Mouse (Mus musculus) gastrocnemius, adult 2 months (tissue): ENCODE measurements around the gene Cacna1c. TPM values are rescaled to one million over a fixed set of nuclear protein-coding genes. Genes with fewer than 3 reads are reported as not detected.
"Not testable (repeated sequence)": the region's sequence is repeated elsewhere in the genome, so short reads cannot be mapped to it uniquely, and the experiment has no call there.

Experiments used
- DNase-seq: peaks from one replicate; pipeline ENCODE4 v3.0.0; 2022
- H3K27ac ChIP-seq: fragments of 200-600 bp; 2 replicates; pipeline ENCODE4 v1.8.1; 2022; ENCODE audit warnings: mild to moderate bottlenecking
- H3K4me3 ChIP-seq: fragments of 200-600 bp; 2 replicates; pipeline ENCODE4 v1.8.1; 2022; ENCODE audit warnings: mild to moderate bottlenecking, moderate library complexity
- CTCF ChIP-seq: fragments of 200-600 bp; IDR thresholded peaks from 2 replicates; pipeline ENCODE4 v1.8.1; 2022; ENCODE audit warnings: antibody characterized with exemption, mild to moderate bottlenecking, moderate library complexity
- intact Hi-C: fragments of 180-260 bp; cut with DNase I; formaldehyde crosslinking; loops from one replicate; pipeline ENCODE4 v1.15.1; 2025
- total RNA-seq, 2 experiments: library from RNA; stranded (reverse); gene quantifications; 2 replicates each; pipeline ENCODE4 v1.2.3; 2021

Gene Cacna1c
- total RNA-seq, 2 experiments from 2014 or later, result 1.7 to 1.9 TPM

DNA sequence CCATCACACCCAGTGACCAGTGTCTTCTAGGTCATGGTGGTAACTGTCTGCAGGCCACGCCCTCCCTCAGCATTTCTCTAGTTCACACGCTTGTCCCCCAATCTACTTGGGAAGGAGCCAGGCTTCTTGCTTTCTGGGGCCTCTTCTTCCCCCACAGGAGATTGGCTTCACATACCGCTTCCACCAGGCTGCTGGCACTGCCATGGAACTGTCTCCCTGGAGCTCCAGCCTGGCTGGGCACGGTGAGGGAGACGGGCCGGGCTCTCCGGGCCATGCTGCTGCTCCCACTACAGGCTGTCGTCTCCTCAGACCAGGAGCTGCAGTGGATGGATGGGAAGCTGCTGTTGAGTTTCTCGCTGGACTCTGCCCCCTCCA lies 600.5 kb downstream of the Cacna1c start:
- no peak for TF ChIP-seq CTCF
- DNase-seq, result no peak
- intact Hi-C loops, result no loop called here
- no peak overlapping the region for H3K27ac ChIP-seq
- no peak overlapping the region for H3K4me3 ChIP-seq

DNA sequence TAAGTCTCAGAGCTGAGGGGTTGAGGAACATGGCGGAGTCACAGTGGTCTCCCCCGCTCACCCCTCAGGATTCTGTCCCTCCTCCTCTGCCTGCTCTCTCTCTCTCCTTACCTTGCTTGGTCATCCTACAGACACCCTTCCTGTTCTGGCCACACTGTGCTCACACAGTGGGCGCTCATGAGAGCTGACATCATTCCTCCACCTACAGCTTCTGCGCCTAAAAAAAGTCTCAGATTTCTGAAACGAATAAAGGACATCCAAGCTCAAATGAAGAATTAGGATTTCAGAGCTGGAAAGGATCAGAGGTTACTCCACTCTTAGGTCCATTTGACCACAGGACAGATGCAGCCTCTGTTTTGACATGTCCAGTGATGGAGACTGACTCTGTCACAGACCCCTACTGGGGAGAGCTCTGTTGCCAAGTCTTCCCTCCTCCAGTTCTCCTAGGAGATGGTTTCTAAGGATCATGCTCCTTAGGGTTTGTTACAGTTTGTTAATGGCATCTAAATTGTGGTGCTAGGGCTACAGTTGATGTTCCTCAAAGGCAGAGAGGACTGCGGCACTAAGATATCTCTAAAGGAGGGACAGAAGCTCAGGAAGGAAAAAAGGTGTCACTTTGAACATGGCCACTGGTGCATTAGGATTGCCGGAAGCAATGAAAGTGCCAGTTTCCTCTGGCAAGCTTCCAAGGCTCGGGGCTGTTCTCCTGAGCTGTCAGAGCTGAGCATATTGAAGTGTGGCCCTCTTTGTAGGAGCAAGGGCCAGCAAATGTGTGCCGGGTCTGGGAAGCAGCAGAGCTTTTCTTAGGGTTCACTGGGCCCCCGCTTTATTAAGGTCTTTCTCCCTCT lies 601.2 kb downstream of the Cacna1c start:
- Histone ChIP-seq H3K4me3 (no peak overlapping the region), H3K27ac (no peak overlapping the region)
- DNase-seq, result no peak
- intact Hi-C loops, result no loop called here
- no peak for TF ChIP-seq CTCF

DNA sequence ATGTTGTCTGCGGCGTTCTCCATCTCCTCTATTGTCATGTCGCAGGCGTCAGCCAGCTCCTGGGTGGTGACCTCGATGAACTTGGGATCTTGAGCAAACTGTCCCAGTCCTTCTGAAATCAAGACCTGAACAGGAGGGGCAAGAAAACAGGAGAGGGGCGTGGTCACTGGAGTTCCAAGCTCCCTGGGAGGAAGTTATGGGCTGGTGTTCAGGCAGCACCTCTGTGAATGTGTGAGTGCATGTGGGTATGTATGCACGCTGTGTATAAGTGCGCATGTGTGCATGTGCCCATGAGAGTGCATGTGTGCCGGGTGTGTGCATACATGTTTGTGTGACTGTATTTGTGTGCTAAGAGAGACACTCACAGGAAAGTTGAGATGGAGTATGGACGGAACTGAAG lies 602.1 kb downstream of the Cacna1c start:
- no peak for DNase-seq
- Histone ChIP-seq H3K27ac (no peak overlapping the region), H3K4me3 (peak overlapping the region; percentile 71)
- intact Hi-C loops, result no loop called here
- no peak; the same call in 1 of the 2 replicates for TF ChIP-seq CTCF

DNA sequence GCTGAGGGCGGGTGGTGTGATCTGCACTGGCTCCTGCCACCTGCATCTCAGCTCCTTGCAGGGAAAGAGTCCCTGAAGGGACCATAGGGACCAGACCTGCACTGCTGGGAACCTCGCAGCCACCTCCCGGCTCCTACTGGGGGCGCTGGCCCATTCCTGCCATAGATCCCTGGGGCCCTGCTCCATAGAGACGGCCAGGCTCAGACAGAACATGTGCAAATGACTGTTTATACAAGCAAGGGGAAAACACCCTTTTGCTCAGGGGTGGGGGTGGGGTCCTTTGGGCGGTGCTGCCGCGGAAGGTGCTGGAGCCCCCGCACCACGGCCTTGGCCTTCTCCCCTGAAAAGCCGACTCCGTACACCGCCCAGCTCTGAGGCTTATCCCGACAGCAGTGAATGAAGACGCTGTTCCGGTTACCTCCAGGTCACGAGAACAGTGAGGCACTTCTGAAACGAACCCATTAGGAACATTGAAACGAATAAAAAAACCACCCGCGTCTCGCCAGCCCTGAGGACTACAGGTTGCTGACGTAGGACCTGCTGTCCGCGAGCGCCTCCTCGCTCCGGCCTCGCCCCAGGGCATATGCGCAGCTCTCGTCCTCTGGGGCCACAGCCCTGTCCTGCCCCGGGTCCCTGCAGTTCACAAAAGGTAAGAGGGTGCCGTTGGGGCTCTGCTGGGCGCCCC lies 602.7 kb downstream of the Cacna1c start:
- Histone ChIP-seq H3K27ac (peak overlapping the region; percentile 49), H3K4me3 (peak overlapping the region; percentile 71)
- DNase-seq, result peak; percentile 56
- peak; percentile 37 for TF ChIP-seq CTCF
- intact Hi-C loops, result no loop called here

DNA sequence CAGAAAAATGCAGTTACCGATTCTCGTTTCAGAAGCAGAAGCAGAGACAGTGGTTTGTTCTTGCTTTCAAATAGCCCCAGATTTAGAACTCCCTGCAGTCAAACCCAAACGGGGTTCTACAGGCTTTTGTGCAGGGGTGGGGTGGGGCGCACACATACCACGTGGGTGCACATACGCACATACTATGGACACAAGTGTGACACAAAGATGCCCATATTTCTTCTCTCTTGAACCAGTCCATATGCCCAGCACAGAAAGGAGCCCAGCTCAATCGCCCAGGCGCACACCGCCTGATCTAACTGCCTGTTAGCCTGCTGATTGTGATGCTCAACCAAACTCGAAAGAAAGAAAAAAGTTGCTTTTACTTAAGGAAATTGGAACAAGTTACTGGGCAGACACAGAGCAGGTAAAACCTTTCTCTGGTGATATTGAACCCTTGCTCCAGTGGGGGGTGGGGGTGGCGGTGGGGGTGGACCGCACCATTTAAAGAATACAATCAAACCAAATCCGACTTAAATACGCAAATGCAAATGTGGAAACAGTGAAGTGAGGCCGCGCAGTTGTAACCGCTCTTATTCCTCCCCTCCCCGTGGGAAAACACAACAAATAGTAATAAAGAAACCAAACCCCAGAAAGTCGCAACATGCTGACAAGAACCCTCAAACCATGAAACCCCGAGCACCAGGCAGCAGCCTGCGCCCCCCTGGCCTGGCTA lies 603.4 kb downstream of the Cacna1c start:
- H3K4me3 ChIP-seq, result peak overlapping the region; percentile 71
- intact Hi-C loops, result no loop called here
- no peak for TF ChIP-seq CTCF
- no peak for DNase-seq
- no peak overlapping the region for H3K27ac ChIP-seq

DNA sequence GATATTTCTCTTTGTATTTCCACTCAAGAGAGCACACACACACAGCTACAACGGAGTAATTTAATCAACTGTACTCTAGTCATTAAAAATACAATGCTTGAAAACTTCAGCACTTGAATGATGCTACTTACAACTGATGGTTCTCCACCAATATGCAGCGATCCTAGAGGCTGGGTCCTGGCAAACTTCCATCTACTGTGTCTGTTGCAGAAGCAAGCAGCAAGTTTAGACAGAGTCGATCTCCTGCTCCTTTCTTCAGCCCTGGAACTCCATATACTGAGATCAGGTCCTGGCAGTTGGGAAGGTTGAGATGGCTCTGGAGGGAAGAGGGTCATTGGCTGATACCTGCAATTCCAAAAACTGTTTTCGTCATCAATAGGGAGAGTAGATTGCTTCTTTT lies 617.5 kb downstream of the Cacna1c start:
- DNase-seq, H3K27ac ChIP-seq, intact Hi-C loops, H3K4me3 ChIP-seq: not testable (repeated sequence)

DNA sequence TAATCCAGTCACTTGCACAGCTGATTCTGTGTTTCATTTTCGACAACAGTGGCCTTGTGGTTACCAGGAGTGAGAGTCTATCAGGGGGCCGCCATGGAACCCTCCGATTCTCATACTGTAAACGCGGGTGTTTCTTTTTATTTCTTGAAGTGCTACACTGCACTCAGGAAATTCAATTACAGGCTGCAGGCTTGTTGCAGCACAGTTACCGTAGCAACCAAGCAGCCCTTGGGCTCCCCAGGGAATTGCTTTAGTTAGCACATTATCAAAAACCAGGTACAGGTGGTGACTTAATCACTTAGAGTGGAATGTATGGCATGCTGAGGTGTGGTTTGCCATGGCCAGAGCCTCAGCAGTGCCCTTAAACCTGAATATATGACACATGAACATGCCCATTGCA lies 621.9 kb downstream of the Cacna1c start:
- no peak for DNase-seq
- no peak overlapping the region for H3K4me3 ChIP-seq
- intact Hi-C loops, result no loop called here
- no peak for TF ChIP-seq CTCF
- H3K27ac ChIP-seq, result no peak overlapping the region

DNA sequence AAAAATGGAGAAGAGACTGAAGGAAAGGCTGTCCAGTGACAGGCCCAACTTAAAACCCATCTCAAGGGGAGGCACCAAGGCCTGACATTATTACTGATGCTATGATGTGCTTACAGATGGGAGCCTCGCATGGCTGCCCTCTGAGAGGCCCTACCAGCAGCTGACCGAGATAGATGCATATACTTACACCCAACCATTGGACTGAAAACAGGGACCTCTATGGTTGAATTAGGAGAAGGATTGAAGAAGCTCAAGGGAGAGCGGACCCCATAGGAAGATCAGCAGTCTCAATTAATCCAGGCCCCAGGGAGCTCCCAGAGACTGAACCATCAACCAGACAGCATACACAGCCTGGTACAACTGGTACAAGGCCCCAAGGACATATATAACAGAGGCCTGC lies 628.4 kb downstream of the Cacna1c start:
- no peak for TF ChIP-seq CTCF
- Histone ChIP-seq H3K27ac (no peak overlapping the region), H3K4me3 (no peak overlapping the region)
- DNase-seq, result no peak
- intact Hi-C loops, result no loop called here

DNA sequence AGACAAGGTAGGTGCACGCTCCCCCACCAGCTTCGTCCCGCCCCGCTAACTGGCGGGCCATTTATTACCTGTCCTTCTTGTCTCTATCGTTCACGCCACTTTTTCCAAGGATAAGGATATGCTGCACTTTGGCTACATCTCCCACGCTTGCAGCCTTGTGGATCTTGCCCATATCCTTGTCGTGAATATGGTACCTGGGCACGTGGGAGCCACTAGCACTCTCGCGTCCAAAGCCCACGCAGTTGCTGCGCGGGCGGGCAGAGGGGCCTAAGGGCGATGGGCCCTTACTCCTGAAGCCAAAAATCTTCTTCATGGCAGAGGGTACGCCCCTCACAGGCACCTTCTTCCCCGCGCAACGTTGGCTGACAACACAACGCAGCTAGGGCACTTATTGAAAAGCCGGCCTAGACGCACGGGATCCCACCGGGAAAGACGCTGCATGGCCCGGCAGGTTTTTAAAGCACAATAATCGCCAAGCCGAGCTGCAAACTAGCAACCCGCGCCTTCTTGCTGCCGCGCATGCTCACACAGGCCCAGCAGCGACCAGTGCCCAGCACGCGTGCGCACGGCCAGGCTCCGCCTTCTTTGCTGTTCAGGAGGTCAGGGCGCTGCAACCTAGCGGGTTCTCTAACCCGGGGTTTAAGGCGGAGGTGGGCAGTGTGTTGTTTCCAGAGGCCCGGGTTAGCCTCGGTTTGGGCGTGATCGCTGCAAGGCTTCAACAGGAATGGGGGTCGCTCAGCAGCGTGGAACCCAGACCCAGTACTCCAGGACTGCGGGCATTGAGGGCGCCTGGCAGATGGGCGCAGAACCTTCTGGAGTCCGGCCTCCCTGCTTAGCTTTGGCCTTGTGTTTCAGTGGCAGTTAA lies 634.2 kb downstream of the Cacna1c start, which contains the start of gene Ankrd26:
TSS of gene Ankrd26 (minus strand) at position 482 of the 865 bp plus-strand sequence.
- H3K4me3 ChIP-seq, result peak within 1 kb of the TSS; percentile 84
- H3K27ac ChIP-seq, result peak within 1 kb of the TSS; percentile 89
- peak; percentile 96 for DNase-seq
- TF ChIP-seq CTCF, result no peak
- intact Hi-C loops, result loop anchor here (5.0 kb wide), 1 partner anchor 1930 kb away; no protein-coding TSS in a partner anchor

DNA sequence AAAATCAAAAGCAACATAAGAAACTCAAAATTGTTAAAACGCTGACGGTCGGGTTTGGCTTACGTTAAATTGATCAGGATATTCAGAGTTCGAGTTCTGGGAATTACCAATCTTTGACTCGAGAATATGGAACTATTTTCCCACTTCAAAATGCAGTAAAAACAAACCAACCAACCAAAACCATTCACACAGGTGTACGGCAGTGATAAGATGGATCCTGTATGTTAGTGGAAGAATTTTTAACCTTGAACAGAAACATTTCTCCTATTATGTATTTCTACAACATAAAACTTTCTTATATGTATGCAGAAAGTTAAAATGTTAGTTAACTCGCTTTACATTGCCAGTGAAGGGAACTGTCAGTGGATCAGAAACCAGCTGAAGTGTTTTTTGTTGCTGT lies 635.0 kb downstream of the Cacna1c start:
- Histone ChIP-seq H3K4me3 (peak overlapping the region; percentile 84), H3K27ac (peak overlapping the region; percentile 89; the same call in 1 of the 2 replicates)
- no peak for TF ChIP-seq CTCF
- intact Hi-C loops, result loop anchor here (5.0 kb wide), 1 partner anchor 1929 kb away; no protein-coding TSS in a partner anchor
- DNase-seq, result no peak

DNA sequence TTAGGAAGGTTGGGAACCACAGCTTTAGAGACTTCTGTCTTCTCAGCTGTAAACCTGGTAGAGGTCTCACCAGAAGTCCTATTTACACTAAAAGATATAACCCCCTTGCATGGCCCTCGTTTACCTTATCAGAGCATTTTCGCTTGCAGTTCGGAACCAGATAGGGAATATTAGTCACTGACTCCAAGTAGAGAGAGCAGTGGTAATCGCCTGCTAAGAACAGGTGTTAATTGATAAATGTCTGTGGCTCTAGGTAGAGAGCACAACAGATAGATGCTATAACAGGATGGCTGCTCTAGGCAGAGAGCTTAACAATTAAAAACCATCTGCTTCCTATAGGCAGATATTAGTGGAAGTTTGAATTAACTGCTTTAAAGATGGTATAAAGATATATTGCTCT lies 657.6 kb downstream of the Cacna1c start:
- no peak overlapping the region for H3K4me3 ChIP-seq
- no peak for TF ChIP-seq CTCF
- intact Hi-C loops, result no loop called here
- DNase-seq, result no peak
- H3K27ac ChIP-seq, result no peak overlapping the region

Other genes starting within 250 kb of the Cacna1c start
- 1 to 10 TPM; 4.3 to 4.8 TPM for gene Dcp1b, start 21.2 kb downstream of the Cacna1c start, total RNA-seq
- gene Cacna2d4, start 40.1 kb upstream of the Cacna1c start, total RNA-seq, result 1 to 10 TPM in 1 of 2 experiments, under 1 TPM in 1; 0.33 to 2.7 TPM
- under 1 TPM; 0.22 to 0.77 TPM for gene Lrtm2, start 134.3 kb upstream of the Cacna1c start, total RNA-seq
- gene Adipor2, start 221.3 kb upstream of the Cacna1c start, total RNA-seq, result 10 to 100 TPM; 87.7 to 94.8 TPM